Mouse (Mus musculus): Measurements from ENCODE around the gene Alkbh5. TPM values are rescaled to one million over a fixed set of nuclear protein-coding genes. Genes with fewer than 3 reads are reported as not detected.

The Alkbh5 gene
- total RNA-seq (2014; fragmentation: Nextera tagmentation) (24.3 and 27.9 TPM in 2 replicates), total RNA-seq (2017) (24.9 and 31.7 TPM in 2 replicates)

DNA sequence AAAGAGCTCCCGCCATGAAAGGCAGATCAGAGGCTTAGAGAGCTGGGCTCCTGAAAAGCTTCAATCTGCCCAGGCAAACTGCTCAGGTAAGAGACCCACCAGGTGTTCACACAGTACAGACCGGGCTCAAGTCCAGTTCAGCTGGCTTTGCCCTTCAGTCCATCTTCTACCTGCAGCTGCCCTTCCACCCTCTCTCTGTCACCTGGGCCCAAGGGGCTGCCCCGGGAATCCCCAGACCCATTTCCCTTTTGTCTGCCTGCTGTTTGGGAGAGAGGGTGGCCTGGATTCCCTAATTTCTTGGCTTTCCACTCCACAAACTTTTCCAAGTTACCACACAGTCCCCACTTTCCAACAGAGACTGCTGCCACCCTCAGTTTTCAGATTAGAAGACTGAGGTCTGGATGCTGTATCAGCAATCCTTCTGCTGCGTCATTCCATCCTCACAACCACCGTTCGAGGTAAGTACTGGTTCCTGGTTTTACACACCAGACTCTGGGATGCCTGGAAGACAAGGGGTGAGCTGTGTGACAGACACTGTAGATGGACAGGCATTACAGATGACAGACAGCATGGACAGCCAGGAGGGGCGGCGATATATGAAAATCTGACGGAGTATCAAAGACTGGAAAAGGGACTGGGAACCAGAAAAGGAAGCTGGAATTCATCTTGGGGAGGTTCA is at the start of gene Alkbh5:
Alkbh5 (plus strand) TSS at position 202 of the 679 bp plus-strand sequence.
- ATAC-seq (replicated peaks; ENCODE audit: poor library complexity, severe bottlenecking): no peak

DNA sequence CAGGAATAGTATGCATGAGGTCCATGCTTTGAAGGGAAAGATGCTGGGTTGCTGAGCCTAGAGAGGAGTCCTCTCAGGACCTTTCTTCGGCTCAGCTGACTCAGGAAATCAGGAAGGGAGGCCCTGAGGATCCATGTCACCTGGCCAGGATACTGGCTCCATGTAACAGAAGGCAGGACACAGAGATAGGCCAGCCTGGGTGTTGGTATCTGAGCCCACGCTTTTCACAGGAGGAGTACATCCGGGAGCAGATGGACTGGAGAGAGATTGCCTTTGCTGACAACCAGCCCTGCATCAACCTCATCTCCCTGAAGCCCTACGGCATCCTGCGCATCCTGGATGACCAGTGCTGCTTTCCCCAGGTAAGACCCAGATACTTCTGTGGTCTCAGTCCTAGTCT is 43.5 kb upstream of the Alkbh5 start:
- ATAC-seq (replicated peaks; ENCODE audit: poor library complexity, severe bottlenecking): no peak

DNA sequence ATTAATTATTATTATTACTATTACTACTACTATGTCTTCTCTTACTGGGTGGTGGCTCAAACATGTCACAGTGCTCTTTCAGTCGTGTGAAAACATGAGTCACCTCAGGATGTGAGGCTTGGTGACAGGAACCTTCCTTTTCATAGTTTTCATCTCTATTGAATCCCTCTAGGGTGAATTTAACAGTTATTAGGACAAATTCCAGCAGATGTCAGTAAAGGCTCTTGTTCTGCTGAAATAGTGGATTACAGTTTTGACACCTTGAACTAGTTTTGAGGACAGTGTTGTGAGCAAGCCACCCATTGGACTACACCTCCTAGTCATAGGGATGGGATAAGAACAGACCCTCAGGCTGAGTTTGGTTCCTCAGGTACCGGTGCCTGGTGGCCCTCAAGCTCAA is 40.5 kb upstream of the Alkbh5 start:
- ATAC-seq (replicated peaks; ENCODE audit: poor library complexity, severe bottlenecking): no peak

DNA sequence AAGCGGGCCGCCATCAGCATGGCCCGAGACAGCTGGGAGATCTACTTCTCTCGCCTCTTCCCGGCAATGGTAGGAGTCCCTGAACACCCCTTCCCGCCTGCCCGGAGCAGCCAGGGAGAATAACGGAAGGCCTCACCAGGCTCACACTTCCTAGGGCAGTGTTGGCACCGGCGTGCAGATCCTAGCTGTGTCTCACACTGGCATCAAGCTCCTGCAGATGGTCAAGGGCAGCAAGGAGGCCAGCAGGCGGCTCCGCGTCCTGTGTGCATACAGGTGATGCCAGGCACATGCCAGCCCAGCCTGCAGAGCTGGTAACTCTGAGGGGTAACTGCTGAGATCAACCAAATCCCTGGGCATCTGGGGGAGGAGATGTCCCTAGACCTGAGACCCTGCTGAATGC is 28.9 kb upstream of the Alkbh5 start:
- ATAC-seq (replicated peaks; ENCODE audit: poor library complexity, severe bottlenecking): no peak

DNA sequence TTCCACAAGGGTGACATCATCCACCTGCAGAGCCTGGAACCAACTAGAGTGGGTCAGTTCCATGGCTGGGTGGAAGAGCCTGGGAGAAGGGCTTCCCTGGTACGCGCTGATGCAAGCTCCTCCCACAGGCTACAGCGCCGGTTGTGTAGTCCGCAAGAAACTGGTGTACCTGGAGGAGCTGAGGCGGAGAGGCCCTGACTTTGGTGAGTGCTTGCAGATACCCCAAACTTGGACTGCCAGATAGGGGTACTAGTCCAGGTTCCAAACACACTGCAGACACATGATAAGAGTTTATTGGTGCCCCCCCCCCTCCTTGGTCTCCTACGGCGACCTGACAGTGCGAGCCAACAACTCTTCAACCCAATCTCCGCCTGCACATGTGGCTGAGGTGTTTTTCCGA is 27.2 kb upstream of the Alkbh5 start:
- ATAC-seq (replicated peaks; ENCODE audit: poor library complexity, severe bottlenecking): no peak

DNA sequence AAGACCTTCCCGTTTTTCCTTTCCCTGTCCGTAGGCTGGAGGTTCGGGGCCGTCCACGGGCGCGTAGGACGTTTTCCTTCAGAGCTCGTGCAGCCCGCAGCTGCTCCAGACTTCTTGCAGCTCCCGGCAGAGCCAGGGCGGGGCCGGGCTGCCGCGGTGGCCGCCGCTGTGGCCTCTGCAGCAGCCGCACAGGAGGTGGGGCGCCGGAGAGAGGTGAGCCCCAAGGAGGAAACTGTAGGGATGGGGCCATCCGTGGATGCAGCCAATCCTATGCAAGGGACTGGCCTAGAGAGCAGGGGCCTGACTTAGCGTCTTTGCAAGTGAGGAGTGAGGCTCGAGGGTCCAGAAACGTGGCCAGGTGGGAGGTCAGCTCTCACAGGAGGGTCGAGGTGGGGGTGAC is 26.7 kb upstream of the Alkbh5 start:
- ATAC-seq (replicated peaks; ENCODE audit: poor library complexity, severe bottlenecking): peak; percentile 62

DNA sequence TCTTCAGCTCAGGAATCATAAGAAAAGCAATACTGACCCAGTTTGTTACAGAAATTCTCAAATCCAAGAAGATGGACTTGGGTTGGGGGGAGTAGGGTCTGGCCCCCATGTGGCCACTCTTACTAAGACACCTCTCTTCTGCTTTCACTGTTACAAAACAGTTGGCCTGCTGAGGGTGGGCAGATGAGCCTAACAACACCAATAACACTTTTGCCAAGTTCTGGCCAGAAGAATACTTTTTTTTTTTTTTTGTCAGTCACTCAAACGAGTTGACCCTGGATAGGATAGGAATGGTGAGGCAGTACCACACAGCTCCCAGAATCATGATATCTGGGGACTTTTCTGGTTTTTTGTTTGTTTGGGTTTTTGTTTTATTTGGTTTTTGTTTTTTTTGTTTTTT is 24.3 kb upstream of the Alkbh5 start:
- no peak; the same call in 1 of the 2 replicates for ATAC-seq (replicated peaks; ENCODE audit: poor library complexity, severe bottlenecking)

DNA sequence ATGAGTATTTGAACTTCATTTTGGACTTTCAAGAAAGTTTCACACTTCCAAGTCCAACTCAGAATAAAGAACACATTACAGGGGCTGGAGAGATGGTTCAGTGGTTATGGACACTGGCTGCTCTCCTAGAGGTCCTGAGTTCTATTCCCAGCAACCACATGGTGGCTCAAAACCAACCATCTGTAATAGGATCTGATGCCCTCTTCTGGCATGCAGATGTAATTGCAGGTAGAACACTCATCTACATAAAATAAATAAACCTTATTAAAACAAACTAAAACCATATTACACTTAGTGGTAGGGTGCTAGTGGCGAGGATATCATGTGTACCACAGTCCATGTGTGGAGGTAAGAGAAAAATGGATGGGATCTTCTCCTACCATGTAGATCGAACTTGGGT is 23.7 kb upstream of the Alkbh5 start:
- ATAC-seq (replicated peaks; ENCODE audit: poor library complexity, severe bottlenecking): no peak

DNA sequence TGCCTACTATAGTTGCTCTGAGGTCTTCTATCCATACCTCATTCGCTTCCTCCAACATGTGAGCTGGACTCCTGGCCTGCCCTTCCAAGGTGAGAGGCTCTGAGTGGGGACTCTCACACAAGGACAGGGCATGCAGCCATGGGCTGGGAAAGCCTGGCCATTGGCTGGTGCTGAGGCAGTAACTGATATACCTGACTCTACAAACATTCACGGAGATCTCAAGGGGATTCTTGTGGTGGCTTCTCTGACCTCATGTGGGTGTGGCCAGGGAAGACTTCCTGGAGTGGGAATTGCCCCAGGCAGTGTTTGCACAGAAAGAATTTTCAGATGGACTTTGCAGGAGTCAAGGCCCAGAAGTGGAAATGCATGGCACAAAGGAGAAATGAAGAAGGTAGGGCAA is 21.2 kb upstream of the Alkbh5 start:
- no peak for ATAC-seq (replicated peaks; ENCODE audit: poor library complexity, severe bottlenecking)

DNA sequence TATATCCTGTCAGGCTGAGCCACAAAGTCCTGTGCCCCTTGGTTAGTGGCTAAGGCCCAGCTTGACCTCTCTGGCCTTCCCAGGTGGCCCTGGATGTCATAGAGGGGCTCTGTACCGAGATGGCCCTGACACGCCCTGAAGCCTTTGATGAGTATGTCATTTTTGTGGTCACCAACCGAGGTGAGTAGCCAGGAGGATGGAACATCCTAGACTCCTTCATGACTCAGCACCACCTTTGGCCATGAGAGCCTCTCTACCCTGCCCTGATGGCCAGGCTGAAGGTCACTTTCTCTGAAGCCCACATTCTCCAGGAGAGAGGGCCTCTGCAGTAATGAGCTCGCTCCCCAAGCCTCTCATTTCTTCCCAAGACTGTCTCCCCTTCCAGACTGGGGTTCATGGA is 17.9 kb upstream of the Alkbh5 start:
- no peak for ATAC-seq (replicated peaks; ENCODE audit: poor library complexity, severe bottlenecking)

DNA sequence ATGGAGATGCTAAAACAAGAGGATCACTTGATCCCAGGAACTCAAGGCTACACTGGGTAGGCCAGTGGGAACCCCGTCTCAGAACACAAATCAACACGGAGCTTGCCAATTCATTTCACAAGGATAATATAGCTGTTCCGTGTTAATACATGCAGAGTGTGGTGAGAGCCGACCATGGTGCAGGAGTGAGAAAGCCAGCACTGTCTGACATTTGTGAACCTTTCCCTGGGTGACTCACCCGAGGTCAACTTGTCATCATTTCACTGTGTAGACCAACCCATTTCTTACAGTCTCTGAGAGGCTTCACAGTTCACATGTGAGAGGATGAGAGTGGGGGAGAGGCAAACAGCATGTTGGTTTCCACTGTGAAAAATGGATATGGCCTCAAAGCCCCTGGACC is 14.2 kb upstream of the Alkbh5 start:
- ATAC-seq (replicated peaks; ENCODE audit: poor library complexity, severe bottlenecking): no peak

DNA sequence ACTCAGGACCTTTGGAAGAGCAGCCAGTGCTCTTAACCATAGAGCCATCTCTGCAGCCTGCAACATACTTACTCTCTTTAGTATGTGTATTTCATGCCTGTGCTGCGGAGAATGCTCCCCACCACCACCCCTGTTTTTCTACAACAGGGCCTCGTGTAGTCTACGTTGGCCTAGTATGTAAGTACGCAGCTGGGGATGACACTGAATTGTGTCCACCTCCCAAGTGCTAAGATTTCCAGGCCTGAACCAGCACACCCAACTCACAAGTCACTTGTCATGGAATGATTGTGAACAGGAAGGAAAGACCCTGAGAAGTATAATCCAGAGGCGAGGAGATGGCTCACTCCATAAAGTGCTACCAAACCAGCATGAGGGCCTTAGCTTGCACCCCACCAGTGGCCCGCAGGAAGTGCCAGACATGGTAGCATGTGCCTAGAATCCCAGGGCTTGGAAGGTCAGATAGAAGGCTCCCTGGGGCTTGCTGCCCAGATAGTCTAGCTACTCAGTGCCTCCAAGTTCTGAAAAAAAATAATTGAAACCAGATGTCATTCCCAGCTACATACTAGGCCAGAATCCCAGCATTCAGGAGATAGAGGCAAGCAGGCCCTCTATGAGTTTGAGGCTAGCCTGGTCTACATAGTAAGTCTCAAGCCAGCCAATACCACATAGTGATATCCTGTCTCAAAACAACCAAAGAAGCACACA is 13.4 kb upstream of the Alkbh5 start:
- no peak for ATAC-seq (replicated peaks; ENCODE audit: poor library complexity, severe bottlenecking)

DNA sequence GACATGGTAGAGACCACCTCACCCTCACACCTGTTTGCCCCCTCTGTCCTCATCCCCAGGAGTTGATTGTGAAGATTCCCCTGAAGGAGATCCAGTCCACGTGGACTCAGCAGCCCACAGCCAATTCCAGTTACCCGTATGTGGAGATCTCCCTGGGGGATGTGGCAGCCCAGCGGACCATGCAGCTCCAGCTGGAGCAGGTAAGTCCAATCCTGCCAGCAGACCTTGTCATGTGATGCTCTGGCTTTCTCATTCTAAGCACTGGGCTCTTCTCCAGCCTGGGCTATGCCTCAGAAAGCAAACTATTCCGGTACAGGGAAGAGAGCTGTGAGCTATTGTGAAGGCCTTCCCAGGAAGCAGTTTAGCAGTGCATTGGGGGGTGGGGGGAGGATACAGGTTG is 9.7 kb upstream of the Alkbh5 start:
- ATAC-seq (replicated peaks; ENCODE audit: poor library complexity, severe bottlenecking): no peak

DNA sequence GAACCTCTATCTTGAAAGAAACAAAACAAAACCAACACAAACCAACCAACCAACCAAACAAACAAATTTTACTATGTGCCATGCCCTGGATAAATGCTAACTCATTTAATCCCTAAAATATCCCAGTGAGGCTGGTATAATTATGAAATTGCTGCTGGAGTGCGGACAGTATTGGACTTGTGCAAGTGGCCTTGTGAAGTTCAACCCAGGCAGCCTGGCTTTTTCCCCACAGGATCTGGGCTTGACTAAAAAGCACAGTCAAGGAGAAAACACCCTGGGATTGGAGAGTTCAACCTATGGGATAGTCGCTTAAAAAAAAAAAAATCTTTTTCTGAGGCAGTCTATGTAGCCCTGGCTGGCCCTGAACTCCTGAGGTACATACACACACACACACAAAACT is 505 bp upstream of the Alkbh5 start:
- no peak for ATAC-seq (replicated peaks; ENCODE audit: poor library complexity, severe bottlenecking)

DNA sequence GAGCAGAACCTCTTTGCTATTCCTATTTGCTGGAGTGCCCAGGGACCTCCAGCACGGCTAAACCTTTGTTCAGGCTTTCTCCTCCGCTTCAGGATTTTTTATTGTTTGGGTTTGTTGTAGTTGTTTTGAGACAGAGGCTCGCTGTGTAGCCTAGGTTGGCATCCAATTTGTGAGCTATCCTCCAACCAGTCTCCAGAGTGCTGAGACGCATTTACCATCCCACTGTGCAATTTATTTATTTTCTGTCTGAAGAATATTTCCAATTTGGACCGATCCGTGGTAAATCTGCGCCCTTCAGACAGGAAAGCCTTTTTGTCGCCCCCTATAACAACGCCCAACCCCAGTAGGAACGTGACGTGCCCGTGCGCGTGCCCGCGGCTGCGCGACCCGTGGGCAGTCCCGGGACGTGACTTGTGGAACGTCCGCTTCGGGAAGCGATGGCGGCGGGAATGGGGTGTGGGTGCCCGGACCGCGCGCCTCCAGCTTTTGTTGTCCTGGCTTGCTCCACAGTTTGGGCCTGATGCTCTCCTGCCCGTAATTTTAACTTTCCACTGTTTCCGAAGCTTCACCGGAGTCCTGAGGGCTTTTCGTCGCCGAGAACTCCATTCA is 782 bp downstream of the Alkbh5 start:
- peak; percentile 61 for ATAC-seq (replicated peaks; ENCODE audit: poor library complexity, severe bottlenecking)

DNA sequence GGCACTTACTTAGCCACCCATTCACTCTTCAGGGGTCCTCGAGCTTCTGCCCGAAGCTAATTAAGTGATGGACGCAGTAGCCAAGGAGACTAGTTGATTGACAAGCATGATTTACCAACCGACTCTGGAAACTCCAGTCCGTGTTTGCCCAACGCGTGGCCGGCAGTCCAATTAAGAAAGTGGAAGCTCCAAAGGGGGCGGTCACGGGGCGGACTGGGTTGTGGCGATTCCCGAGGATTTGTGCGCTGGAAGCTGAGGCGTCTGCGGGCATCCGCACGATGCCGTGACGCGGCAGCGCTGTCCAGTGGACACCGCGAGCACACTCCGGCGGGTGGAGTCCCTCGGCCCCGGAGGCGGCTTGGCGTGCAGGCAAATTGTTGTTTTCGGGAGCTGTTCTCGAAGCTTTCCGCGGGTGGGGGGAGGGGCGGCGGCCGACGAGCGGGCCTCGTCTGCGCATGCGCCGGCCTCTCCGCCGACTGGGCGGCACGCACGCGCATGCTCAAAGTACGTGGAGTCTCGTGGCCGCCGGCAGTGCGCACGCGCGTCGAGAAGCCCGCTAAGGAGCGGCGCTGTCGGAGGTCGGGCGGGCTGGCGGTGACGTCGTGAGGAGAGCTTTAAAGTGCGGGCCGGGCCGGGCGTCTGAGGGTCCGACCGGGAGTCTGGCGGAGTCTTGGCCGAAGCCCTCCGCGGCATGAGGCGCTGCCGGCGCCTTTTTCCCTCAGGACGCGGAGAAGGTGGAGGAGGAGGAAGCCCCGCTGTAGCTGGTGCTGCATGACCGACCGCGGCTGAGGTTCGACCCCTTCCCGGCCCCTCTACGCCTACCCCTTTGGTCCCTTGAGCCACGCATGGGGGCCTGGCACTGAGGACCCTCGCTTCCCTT is 1.5 kb downstream of the Alkbh5 start:
- peak; percentile 82 for ATAC-seq (replicated peaks; ENCODE audit: poor library complexity, severe bottlenecking)

DNA sequence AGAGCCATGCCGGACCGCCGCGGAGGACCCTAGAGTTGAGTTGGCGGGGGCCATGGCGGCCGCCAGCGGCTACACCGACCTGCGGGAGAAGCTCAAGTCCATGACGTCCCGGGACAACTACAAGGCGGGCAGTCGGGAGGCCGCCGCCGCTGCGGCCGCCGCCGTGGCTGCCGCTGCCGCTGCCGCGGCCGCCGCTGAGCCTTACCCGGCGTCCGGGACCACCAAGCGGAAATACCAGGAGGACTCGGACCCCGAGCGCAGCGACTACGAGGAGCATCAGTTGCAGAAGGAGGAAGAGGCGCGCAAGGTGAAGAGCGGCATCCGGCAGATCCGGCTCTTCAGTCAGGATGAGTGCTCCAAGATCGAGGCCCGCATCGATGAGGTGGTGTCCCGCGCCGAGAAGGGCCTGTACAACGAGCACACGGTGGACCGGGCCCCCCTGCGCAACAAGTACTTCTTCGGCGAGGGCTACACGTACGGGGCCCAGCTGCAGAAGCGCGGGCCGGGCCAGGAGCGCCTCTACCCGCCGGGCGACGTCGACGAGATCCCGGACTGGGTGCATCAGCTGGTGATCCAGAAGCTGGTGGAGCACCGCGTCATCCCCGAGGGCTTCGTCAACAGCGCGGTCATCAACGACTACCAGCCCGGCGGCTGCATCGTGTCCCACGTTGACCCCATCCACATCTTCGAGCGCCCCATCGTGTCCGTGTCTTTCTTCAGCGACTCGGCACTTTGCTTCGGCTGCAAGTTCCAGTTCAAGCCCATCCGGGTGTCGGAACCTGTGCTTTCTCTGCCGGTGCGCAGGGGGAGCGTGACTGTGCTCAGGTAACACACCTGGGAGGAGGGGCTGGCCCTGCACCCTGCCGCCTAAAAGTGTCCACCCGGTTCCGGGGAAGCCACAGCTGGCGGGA is 2.4 kb downstream of the Alkbh5 start:
- peak; percentile 24; the same call in 1 of the 2 replicates for ATAC-seq (replicated peaks; ENCODE audit: poor library complexity, severe bottlenecking)

DNA sequence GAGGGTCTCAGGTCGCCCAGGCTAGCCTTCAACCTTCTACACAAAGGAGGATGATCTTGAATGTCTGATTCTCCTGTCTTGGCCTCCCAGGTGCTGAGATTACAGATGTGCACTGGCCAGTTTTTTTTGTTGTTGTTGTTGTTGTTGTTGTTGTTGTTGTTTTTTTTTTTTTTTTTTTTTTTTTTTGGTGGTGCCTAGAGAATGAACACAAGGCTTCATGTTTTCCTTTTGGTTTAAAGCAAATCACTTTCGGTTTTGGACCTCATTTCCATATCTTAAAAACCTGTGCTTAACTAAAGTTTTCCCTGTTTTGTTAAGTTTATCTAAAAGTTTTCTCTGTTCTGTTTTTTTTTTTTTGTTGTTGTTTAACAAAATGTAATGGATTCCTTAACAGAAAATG is 3.4 kb downstream of the Alkbh5 start:
- ATAC-seq (replicated peaks; ENCODE audit: poor library complexity, severe bottlenecking): no peak

DNA sequence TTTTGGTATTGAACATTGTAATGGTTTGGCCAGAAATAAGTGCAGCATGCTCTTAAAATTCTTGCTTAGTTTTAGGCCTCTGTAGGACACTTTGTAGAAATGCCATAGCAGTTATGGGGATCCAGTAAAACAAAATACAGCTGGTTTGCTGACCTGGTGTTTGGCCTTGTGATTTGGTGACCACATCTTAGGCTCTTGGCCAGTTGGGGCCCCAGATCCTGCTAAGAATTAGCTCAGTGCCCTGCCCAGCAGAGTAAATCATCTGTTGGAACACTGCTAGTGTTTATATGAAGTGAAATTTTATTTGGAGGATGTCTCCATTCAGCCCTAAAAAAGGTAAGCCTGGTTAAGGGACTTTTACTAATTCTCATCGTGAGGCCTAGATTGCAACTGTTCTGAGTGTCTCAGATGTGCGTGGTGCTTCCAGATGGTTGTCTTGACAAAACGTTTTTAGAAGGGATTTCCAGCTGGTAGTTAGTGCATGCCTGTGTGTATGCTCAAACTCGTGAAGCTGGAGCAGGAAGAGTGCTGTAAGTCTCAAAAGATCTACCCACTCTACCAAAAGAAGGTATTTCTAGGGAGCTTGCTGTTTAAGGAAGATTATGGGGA is 3.9 kb downstream of the Alkbh5 start:
- ATAC-seq (replicated peaks; ENCODE audit: poor library complexity, severe bottlenecking): no peak
